Mouse (Mus musculus) gastrocnemius, adult 8-10 months (tissue): ENCODE data around the gene Astn2. TPM values are rescaled to one million over a fixed set of nuclear protein-coding genes. Genes with fewer than 3 reads are reported as not detected.
A peak's percentile ranks its signal among the peaks of the same experiment; 100 is the strongest.

Experiments used
- DNase-seq, 2 experiments: peaks; one replicate each; pipeline ENCODE4 v3.0.0; 2022; ENCODE audit warnings: low spot score in 2 of 2
- total RNA-seq, 4 experiments: library from RNA; stranded (reverse); gene quantifications; 2 replicates each; pipeline ENCODE4 v1.2.4; 2022

Astn2 gene
- total RNA-seq, 4 experiments from 2014 or later = 0.64 to 0.82 (median 0.74) TPM

DNA sequence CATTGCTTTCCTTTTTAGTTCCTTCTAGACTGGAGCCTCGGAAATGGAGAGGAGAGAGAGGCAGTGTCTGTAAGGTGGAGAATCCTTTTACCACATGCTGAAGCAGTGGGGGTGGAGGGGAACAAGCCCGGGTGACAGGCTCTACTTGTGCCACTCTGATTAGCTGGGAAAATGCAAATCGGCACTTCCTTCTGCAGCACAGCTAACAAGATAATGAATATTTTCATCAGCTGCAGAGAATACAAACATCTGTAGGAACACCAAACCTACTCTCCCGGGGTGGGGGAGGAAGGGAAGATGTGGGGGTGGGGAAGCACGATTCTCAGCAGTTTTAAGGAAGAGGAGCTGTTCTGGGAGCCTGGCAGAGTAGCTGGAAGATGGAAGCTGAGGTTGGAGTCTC lies 725.5 kb downstream of the Astn2 start:
- DNase-seq = no peak

DNA sequence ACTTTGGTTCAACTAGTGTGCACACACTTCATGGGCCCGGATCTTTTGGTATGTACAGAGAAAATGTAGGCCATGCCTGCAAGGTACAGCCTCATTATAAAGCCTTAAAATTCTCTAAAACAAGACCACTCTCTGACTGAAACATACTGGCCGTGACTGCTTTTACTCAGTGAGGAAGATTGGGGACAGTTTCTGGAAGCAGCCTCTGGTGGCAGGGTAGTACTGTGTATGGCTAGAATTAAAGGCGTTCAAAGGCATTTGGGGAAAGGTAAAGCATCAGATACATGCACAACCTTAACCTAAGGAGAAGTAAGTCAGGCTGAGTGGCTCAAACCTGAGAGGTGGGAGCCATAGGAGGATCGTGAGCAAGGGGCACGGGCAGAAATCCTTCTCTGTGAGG lies 725.9 kb downstream of the Astn2 start:
- DNase-seq = no peak

DNA sequence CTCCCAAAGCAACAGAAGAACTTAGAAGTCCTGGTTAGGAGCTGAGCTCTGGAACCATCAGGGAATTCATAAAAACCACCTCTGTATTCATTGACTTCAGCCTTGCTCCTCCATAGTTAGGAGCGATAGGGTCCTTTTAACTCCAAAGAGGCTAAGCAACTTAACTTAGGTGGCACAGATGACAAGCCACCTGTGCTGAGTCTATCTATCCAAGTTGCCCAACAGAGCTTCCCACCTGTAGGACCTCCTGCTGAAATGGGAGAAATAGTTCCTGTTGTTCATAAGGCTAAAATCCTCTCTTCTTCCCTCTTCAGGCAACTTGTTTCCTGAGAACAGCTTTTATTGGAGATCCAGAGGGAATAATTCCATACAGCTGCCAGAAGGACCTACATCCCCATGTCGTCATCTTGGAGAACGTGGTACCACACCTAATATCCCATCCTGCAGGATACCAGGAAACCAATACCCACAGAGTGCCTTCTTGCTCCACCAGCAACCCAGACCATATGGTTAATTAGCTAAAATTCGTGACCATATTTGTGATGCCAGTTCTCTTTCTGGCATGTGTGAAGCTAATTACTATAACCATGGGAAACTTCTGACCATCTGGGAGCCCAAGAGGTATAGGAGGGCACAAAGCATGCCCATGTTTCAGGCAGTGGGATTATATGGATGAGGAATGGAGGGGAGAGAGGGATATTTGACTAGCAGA lies 730.0 kb downstream of the Astn2 start:
- no peak for DNase-seq

DNA sequence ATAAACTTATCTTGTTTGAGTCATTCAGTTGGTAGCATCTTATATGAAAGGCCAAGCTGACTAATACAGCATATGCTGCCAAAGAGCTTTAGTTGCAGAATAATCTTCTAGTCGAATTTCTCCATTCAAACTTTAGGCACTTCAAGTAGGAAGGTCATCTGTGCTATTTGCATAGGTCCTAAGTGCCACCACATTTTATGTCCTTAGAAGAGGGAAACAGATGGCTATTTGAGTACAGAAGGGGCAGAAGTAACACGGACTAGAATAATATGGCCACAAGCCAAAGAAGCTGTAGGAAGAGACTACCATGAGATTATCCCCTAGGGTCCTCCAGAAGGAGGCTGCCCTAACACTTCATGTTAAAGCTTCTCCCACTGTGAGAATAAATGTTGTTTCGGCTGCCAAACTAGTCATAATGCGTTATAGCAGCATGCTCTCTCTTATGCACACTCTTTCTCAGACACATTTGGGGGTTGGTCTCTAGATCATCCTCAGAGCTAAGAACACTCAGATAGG lies 730.9 kb downstream of the Astn2 start:
- no peak for DNase-seq

DNA sequence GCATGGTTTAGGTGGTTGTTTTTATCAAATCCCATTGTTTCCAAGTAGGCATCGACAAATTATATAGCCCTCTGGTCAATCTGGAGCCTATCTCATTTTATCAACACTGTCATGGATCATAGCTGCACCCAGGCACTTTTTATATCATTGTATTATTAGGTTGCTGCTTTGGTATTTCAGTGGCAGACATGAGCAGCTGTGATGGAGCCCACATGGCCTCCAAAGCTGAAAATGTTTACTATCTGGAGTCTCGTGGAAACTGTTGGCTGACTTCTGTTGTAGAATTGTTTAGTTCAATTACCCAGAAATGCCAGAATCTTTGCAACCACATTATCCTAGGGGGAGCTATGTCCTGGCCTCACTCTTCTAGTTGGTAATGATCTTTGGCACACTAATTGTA lies 732.1 kb downstream of the Astn2 start:
- no peak for DNase-seq

DNA sequence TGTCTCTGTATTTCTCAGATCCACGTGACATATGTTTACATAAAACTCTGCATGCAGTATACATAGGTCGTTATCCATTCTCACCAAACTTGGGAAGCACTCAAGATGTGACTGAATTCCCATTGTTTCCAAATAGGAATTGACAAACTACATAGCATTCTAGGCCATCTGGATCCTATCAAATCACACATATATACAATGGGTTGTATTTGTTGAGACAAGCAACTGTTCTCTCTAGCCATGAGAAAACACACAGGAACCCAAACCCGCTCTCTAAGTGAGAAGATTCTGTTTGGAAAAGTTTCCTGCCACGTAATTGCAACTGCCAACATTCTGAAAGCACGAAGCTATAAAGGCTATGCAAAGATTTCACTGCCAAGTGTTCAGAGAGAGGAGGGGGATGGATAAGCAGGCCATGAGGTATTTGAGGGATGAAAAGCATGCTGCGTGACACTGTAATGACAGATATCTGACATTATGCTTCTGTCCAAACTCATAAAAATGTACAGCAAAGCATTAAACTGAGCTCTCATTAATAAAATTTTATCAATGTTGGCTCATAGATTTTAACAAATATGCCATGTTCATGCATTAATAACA lies 732.7 kb downstream of the Astn2 start:
- no peak for DNase-seq

DNA sequence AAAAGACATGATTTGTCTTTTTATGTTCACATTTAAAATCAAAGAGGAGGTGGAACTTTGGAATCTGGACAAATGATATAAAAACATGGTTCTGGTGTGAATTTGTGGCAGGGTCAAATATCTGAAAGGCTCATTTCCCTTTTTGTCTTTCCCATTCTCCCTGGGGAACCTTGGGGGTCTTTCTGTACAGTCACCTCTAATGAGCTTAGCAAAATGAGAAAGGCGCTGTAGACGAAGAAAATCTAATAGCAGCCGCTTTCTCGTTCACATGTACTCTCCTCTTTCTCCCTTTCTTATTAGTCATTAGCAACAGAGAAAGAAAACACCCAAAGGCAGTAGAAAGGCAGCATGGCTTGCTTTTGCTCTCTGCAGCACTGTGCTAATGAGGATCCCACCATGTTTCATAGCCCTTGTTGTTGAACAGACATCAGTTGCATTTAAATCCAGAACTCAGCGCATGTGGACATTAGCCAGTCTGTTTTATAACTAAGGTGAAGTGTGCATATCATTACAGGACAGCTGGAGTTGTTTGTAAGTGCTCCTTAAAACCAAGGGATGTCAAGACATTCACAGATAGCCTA lies 737.3 kb downstream of the Astn2 start:
- no peak for DNase-seq

DNA sequence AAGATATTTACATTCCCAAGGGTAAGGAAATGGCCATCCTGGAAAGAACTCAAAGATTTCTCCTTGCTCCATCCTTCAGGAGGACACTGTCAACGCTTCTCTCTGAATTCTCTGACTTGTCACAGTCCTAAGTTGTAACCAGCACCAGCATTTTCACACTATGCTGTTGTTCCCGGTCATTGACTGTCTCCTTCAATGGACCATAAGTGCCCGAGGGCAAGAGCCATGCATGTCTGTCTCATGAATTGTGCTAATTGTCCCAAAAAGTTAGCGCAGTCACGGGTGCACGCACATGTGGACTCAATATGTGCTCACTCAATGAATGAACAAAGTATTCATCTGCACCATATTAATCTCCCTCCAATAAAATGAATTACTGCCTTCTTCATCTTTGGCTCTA lies 741.2 kb downstream of the Astn2 start:
- no peak for DNase-seq

DNA sequence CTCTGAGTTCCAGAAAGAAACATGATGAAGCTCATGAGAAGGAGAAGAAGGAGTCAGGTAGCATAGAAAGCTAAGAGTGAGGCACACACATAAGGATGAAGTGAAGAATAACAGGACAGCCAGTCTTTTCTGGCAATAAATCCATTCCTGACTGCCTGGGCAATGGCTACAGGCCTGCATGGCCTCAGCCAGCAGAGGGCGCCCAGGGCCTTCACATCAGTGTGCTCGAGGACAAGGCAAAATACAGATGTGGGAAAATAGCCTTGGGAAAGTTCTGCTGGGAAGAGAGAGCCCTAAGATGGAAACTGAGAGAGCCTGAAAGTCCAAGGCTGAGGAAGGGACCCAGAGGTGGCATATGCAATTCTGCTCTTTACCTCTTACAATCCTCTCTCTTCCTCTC lies 749.7 kb downstream of the Astn2 start:
- peak; percentile 30 to 45 for DNase-seq

DNA sequence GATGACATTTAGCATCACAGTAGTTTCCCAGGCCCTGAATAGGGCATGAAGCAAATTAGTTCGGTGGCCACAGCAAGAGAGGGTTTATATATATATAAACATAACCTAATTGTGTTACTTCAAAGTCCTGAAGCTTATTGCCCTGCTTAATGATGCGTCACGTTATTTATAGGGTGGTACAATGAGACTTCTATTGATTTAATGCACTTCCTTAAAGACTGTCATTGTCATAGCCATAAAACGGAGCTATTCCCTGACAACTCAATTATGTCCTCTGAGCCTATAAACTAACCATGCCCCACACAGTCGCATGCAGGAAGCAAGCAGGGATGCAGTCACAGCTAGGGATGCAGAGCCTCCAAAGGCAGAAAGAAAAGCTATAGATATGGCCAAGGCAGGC lies 761.8 kb downstream of the Astn2 start:
- DNase-seq = no peak

DNA sequence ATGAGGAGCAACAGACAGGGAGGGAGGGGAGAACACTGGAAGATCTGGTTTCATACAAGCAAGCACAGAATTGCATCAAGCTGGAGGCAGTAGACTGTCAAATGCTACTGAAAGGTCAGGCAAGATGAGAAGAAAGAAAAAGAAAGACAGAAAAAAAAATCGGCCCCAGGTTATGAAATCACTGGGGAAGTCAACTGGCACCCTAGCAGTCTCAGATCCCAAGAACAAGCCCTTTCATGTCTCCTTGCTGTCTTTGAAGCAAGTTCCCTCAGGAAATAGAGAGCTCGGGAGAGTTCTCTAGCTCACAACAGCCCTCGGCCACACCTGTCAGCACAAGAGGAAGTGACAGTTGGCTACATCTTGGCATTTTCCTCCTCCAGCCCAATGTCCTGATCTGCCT lies 766.2 kb downstream of the Astn2 start:
- DNase-seq = no peak

DNA sequence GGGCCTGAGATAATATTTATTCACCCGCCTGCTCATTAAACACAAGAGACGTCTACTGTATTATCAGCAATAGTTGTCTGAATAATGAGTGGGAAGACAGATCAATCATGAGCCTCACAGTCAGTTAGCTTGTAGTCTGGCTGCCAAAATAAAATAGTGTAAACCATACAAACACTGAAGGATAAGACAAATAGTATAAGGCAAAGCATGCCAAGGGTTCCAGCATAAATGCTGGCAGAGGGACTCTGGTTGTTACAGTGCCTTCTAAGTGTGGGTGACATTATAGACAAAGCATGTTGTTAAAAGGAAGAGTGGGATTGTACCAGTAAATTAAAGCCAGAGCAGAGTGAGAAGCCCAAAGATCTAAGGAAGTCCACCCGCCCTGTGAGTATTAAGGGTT lies 784.3 kb downstream of the Astn2 start:
- no peak for DNase-seq

DNA sequence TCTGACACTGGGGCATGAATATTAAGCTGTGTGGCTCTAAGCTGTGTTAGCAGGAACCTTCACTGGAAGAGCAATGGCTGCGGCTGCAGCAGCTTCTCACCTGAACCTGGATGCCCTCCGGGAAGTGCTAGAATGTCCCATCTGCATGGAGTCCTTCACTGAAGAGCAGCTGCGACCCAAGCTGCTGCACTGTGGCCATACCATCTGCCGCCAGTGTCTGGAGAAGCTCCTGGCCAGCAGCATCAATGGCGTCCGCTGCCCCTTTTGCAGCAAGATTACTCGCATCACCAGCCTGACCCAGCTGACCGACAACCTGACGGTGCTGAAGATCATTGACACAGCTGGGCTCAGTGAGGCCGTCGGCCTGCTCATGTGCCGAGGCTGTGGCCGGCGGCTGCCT lies 791.3 kb downstream of the Astn2 start:
- no peak for DNase-seq

DNA sequence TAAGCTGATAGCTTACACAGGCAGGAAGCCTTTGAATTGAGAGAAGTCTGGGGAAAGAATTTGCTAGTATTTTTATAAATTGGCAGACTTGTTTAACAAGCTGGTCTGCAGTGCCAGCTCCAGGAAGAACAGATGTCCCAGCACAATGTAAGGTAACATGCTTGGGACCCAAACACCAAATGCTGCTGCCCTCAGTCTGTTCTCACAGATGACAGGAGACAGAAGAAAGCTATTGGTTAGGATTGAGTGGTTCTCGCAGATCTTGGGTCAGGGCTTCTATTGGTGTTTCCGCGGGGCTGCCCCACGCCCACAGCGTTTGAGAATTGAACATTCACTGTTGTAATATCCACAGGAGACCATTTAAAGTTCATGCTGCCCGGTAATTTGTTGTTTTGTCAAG lies 793.5 kb downstream of the Astn2 start:
- DNase-seq = no peak

DNA sequence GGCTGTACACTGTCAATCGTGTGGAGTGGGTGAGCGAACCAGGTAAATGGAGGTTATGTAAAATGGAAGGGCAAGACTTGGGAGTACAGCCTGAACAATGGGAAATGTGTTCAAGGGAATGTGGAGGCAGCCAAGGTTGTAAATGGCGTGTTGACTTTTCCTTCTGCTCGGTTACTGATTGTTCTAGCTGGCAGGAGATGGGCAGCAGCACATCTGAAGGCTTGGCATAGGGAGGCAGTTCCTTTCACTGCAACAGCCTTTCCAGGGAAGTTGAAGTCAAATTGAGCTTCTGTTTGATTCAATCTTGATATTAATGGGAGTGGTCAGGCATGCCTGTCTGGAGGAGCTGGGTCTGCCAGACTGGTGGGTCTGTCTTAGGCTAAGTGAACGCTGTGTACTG lies 794.1 kb downstream of the Astn2 start:
- no peak for DNase-seq

DNA sequence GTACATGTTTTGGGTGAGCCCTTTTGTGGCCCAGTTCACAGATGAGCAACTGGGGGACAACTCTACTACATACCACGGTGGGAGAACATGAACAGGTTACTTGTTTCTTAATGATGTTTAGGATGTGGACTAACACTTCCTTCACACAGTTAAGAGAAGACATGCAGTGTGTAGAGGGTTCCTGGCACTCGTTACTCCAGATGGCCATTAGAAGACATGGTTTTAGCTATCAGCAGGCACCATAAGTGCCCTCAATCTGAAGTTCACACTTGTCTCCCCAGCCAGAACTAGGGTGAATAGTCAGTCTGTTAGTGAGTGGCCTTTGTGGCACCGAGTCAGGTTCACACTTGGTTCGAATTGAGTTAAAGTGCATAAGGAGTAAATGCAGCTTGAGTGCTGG lies 796.3 kb downstream of the Astn2 start:
- DNase-seq = no peak

DNA sequence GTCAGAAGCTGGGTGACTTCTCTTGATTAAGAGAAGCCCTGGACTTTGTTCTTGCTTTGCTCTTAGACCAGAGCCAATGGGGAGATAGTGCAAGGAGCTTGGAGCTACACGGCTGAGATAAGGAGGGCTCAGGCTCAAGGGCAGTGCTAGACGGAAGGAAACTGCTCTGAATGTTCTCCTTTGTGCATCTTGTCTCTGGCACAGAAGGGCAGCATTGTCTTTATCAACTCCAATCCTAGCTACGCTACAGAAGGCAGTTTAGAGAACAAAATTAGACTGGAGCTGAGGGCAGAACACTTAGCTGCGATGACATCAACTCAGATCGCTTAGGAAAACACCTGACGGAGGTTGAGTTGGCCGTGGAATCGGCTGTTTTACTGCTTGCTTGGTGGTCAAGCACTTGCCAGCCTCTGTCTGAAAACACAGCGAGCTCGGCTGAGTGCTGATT lies 797.2 kb downstream of the Astn2 start:
- DNase-seq = no peak

DNA sequence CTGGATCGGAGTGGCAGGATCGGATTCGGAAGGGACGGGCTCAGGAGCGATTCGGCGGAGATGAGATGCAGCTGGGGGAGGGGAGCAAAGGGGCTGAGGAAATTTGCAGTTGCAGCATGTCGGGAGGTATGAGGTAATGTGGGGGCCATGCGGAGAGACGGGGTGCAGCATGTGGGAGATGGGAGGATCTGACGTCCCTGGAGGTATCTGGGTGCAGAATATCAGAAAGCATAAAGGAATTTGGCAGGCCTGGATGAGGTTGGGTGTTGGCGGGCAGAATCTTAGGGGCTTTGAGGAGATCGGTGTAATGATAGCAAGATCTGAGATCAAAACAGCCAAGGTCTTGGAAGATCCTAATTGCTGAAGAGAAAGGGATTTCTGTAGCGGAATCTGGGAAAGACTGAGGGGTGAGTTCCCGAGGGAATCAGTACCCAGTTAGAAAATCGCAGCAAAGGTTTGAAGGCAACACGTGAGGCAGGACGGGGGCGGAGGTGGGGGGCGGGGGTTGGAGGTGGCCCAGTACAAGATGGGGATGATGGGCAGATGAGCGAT lies 799.2 kb downstream of the Astn2 start:
- DNase-seq = no peak

DNA sequence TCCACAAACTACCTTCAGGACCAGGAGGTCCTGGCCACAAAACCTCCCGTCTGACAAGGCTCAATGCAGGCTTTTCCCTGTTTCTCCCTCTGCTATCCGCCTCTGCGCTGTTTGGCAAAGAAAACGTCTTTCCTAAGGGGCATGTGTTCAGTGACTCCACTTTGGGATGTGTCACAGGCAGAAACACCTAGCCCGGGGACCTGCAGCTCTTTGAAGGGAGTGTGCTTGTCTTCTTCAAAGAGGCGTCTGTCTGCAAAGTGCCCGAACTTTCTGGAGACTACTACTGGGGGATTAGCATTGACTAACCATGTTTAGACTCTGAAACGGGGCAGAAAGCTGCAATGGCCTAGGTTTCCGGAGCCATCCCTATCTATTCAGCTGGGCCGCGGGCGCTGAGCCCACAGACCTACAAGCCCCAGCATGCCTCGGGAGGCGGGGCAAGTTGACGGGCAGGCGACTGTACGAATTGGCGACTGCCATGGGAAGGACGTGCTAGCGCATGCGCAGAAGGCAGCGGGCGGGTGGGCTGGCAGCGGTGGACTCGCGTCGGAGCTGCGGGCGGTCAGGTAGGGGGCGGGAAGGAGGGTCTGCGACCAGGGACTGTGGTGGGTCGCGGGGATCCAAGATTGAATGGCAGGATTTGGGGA lies 799.8 kb downstream of the Astn2 start, which contains the start of gene Trim32:
Gene Trim32 (plus strand): TSS at position 483 of the 647 bp plus-strand sequence.
- peak; percentile 97 to 98 for DNase-seq

DNA sequence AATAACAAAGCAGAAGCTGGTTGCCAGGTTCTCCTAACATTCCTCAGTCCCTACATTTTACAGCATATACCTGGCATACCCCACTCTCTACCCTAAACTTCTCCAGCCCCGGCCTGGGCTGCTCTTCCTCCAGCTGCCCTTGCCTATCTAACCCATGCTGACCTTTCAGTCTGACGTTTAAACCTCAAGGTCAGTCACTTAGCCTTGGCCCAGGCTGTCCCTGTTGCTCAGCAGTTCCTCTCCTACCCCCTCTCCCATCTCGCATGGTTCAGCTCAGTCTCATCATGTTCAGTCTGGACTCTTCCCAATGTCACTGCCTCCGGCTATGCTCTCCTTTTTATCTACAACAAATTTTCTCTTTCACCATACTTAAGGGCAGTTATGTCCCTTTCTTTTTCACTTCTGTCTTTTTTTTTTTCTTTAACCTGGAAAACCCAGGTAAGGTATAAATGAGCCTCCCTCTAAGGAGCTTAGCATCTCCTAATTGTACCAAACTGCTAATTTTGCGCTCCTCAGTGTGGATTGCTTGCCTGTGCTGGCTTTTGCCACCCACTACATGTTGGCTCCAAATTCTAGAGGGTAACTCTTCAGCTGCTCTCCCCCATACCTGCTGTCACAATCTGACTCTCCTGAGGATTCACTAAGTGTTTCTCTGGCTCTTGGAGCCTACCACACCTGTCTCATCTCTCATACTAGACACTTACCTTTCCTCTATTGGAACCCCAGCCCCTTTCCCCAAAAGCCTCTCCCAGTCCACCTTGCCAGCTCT lies 809.6 kb downstream of the Astn2 start:
- DNase-seq = no peak

DNA sequence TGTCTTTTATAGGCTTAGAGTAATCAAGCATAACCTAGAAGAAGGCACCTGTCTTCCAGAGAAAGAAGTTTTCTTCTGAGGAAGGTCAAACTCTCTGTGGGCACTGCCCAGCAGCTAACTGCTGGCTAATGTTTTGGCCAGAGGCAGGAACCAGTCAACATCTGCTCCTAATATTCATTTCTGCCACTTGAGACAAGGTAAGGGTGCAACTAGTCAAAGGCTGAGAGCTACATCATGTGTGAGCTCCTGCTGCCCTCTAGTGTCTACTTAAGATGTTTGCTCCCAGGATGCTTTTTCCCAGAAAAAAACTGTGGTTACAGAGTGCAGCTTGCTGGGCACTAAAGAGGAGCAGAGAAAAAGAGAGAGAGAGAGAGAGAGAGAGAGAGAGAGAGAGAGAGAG lies 814.6 kb downstream of the Astn2 start:
- DNase-seq = no peak
